Mouse (Mus musculus) central nervous system, embryonic 11.5 days (tissue): ENCODE results near the gene Kcnj9. TPM values are rescaled to one million over a fixed set of nuclear protein-coding genes. Genes with fewer than 3 reads are reported as not detected.

ENCODE experiments used
- polyA plus RNA-seq: library from polyadenylated mRNA; depleted of rRNA; stranded (reverse); fragments of >200 nt; gene quantifications from 2 replicates; pipeline ENCODE4 v1.2.3, GENCODE M21; 2012; rRNA removed

The Kcnj9 gene
- 1.3 and 2.1 TPM in 2 replicates for polyA plus RNA-seq

GRCm38 (mm10) chr1:172329131-172329530, at the start of gene Kcnj9:
Kcnj9 (minus strand) TSS chr1:172329318.

GRCm38 (mm10) chr1:172376198-172376667, 47.1 kb upstream of the Kcnj9 start, which contains the start of gene Pigm:
Pigm (plus strand) TSS chr1:172376546.

GRCm38 (mm10) chr1:172340729-172341321, 11.7 kb upstream of the Kcnj9 start, which contains the start of gene Kcnj10:
Kcnj10 (plus strand) TSS chr1:172341210.

GRCm38 (mm10) chr1:172297611-172298537, 31.2 kb downstream of the Kcnj9 start, which contains the start of gene Atp1a2:
Atp1a2 (minus strand) TSS chr1:172298064.

Other genes with a start within 250 kb of the Kcnj9 start
- 114 and 141 TPM in 2 replicates for gene Copa, start 246.8 kb downstream of the Kcnj9 start, polyA plus RNA-seq
- 101 and 120 TPM in 2 replicates for gene Ncstn, start 246.5 kb downstream of the Kcnj9 start, polyA plus RNA-seq
- 101 and 117 TPM in 2 replicates for gene Pex19, start 202.6 kb downstream of the Kcnj9 start, polyA plus RNA-seq
- 109 TPM in 2 replicates for gene Dcaf8, start 181.2 kb downstream of the Kcnj9 start, polyA plus RNA-seq
- 189 and 197 TPM in 2 replicates for gene Pea15a, start 122.5 kb downstream of the Kcnj9 start, polyA plus RNA-seq
- 7.0 and 8.0 TPM in 2 replicates for gene Casq1, start 109.5 kb downstream of the Kcnj9 start, polyA plus RNA-seq
- 0.04 TPM in 2 replicates for gene Atp1a4, start 70.9 kb downstream of the Kcnj9 start, polyA plus RNA-seq
- gene Igsf8, start 67.7 kb downstream of the Kcnj9 start, polyA plus RNA-seq: 84.0 and 115 TPM in 2 replicates
- 11.4 and 13.3 TPM in 2 replicates for gene Atp1a2, start 31.3 kb downstream of the Kcnj9 start, polyA plus RNA-seq
- 1.2 TPM in 2 replicates for gene Kcnj10, start 11.9 kb upstream of the Kcnj9 start, polyA plus RNA-seq
- 10.0 and 17.0 TPM in 2 replicates for gene Pigm, start 47.2 kb upstream of the Kcnj9 start, polyA plus RNA-seq
- 0.20 and 0.26 TPM in 2 replicates for gene Slamf9, start 146.0 kb upstream of the Kcnj9 start, polyA plus RNA-seq
- gene Igsf9, start 152.5 kb upstream of the Kcnj9 start, polyA plus RNA-seq: 111 and 126 TPM in 2 replicates
- 28.5 and 53.8 TPM in 2 replicates for gene Tagln2, start 170.7 kb upstream of the Kcnj9 start, polyA plus RNA-seq
- gene Cfap45, start 191.5 kb upstream of the Kcnj9 start, polyA plus RNA-seq: 1.7 and 2.2 TPM in 2 replicates
- gene Vsig8, start 226.6 kb upstream of the Kcnj9 start, polyA plus RNA-seq: 0.04 and 0.07 TPM in 2 replicates